Mouse (Mus musculus): ENCODE data around the gene Shmt2.

- TF ChIP-seq USF1 (IDR thresholded peaks at IDR 0.05; ENCODE audit: low read depth) (no peak), POLR2A (IDR thresholded peaks at IDR 0.05; ENCODE audit: insufficient read length, low read depth) (peak; percentile 57)
Measured at GRCm38 (mm10) chr10:127516576-127517260, 5.5 kb downstream of the Shmt2 start.
